Mouse (Mus musculus) gastrocnemius, adult 2 months (tissue): ENCODE measurements around the gene Tpm3. TPM values are rescaled to one million over a fixed set of nuclear protein-coding genes. Genes with fewer than 3 reads are reported as not detected.

Experiments used
- DNase-seq: peaks from one replicate; pipeline ENCODE4 v3.0.0; 2022
- H3K27ac ChIP-seq: fragments of 200-600 bp; 2 replicates; pipeline ENCODE4 v1.8.1; 2022; ENCODE audit warnings: mild to moderate bottlenecking
- H3K4me3 ChIP-seq: fragments of 200-600 bp; 2 replicates; pipeline ENCODE4 v1.8.1; 2022; ENCODE audit warnings: mild to moderate bottlenecking, moderate library complexity
- CTCF ChIP-seq: fragments of 200-600 bp; IDR thresholded peaks from 2 replicates; pipeline ENCODE4 v1.8.1; 2022; ENCODE audit warnings: antibody characterized with exemption, mild to moderate bottlenecking, moderate library complexity
- intact Hi-C: fragments of 180-260 bp; cut with DNase I; formaldehyde crosslinking; loops from one replicate; pipeline ENCODE4 v1.15.1; 2025
- long read RNA-seq, 2 experiments: library from polyadenylated mRNA; stranded (forward); transcript quantifications; one replicate each; pipeline ENCODE4 v2.0.0; 2021
- total RNA-seq, 2 experiments: library from RNA; stranded (reverse); gene quantifications; 2 replicates each; pipeline ENCODE4 v1.2.3; 2021

Gene Tpm3
- 1,000 to 10,000 TPM in 1 of 2 experiments, 100 to 1,000 TPM in 1; 428 to 1,099 TPM for total RNA-seq
- long read RNA-seq, experiment 1, transcript Tpm3-205 (10 exons, 1,139 nt) = major isoform, 1,467 of 1,615 reads
- long read RNA-seq, experiment 1, transcript Tpm3-201 (8 exons, 2,230 nt) = minor isoform, 23 of 1,615 reads
- long read RNA-seq, experiment 1, partial matches to known transcripts = 30 of 1,615 reads
- long read RNA-seq, experiment 1, other reads (novel, unspliced or antisense) = 91 of 1,615 reads
- long read RNA-seq, experiment 2, transcript Tpm3-201 (8 exons, 2,230 nt) = minor isoform, 11 of 1,803 reads
- long read RNA-seq, experiment 2, transcript Tpm3-205 (10 exons, 1,139 nt) = major isoform, 1,654 of 1,803 reads
- long read RNA-seq, experiment 2, partial matches to known transcripts = 37 of 1,803 reads
- long read RNA-seq, experiment 2, other reads (novel, unspliced or antisense) = 98 of 1,803 reads

- intact Hi-C loops = loop anchor here (10.0 kb wide), 1 partner anchor 297 kb away; the partner anchor contains the start of gene Ube2q1
- no peak for DNase-seq
- no peak for TF ChIP-seq CTCF
- peak within 1 kb of the TSS; percentile 21 for H3K4me3 ChIP-seq
- H3K27ac ChIP-seq = peak within 1 kb of the TSS; percentile 24; the same call in 1 of the 2 replicates
Observed at GRCm38 (mm10) chr3:90072294-90072693, at the start of gene Tpm3. Gene Tpm3 (plus strand): TSS chr3:90072649.

DNA sequence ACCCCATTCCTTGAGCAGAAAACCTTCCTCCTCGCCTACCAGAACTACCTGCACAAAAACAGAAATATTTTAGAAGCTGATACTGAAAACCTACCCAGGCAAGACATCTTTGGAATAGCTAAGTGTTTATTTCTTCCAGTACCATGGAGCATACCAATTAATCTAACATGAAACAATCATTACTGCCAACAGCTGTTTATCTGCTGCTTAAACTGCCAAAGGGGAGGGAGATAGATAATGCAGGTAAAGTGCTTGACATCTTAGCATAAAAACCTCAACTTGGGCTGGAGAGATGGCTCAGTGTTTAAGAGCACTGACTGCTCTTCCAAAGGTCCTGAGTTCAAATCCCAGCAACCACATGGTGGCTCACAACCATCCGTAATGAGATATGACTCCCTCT is 37.8 kb upstream of the Tpm3 start:
- Histone ChIP-seq H3K27ac (no peak overlapping the region), H3K4me3 (no peak overlapping the region)
- intact Hi-C loops = no loop called here
- no peak for TF ChIP-seq CTCF
- DNase-seq = no peak

DNA sequence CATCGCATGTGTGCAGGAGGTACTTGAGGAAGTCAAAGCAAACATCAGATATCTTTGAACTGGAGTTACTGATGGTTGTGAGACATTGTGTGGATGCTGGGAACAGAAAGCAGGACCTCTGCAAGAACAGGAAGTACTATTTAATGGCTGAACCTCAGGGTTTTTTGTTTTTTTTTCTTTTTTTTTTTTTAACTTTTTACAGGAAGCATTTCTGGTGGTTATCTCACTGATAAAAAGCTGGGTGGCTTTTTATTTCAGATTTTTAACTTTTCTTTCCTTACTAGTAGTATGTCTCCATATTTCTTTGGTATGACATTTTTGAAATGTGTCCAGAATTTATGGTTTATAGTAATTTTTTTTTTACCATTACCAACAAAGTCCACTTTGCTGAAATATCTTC is 36.2 kb upstream of the Tpm3 start:
- no peak overlapping the region for H3K4me3 ChIP-seq
- no peak for TF ChIP-seq CTCF
- no peak overlapping the region for H3K27ac ChIP-seq
- no peak for DNase-seq
- intact Hi-C loops = no loop called here

DNA sequence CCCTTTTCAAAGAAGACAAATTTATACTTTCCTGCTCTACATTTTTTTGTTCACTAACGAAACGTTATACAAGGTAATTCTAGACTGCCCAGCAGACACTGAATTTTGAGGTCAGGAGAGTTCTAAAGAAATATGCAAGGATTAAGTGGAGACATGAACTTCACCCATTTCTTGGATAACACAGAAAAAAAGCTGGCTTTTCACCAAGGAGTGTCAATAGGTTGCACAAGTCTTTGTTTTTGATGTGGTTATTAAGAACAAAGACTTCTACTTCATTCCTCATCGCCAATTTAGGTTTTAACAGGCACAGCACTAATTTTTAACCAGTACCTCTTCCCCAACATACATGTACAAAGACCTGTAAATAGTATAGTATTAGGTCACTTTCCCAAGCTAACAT is 22.8 kb upstream of the Tpm3 start:
- intact Hi-C loops = loop anchor here (5.0 kb wide), 1 partner anchor 47 kb away; no protein-coding TSS in a partner anchor
- no peak for DNase-seq
- no peak overlapping the region for H3K4me3 ChIP-seq
- H3K27ac ChIP-seq = no peak overlapping the region
- TF ChIP-seq CTCF = no peak

GRCm38 (mm10) chr3:90051441-90052350 is 20.8 kb upstream of the Tpm3 start, which contains the start of gene 4933434E20Rik:
Gene 4933434E20Rik (plus strand): TSS chr3:90051636.
- TF ChIP-seq CTCF = 0 out of 2 replicates have a peak, but pooled peaks have one; percentile 4
- intact Hi-C loops = loop anchor here (5.0 kb wide), 1 partner anchor 49 kb away; no protein-coding TSS in a partner anchor

DNA sequence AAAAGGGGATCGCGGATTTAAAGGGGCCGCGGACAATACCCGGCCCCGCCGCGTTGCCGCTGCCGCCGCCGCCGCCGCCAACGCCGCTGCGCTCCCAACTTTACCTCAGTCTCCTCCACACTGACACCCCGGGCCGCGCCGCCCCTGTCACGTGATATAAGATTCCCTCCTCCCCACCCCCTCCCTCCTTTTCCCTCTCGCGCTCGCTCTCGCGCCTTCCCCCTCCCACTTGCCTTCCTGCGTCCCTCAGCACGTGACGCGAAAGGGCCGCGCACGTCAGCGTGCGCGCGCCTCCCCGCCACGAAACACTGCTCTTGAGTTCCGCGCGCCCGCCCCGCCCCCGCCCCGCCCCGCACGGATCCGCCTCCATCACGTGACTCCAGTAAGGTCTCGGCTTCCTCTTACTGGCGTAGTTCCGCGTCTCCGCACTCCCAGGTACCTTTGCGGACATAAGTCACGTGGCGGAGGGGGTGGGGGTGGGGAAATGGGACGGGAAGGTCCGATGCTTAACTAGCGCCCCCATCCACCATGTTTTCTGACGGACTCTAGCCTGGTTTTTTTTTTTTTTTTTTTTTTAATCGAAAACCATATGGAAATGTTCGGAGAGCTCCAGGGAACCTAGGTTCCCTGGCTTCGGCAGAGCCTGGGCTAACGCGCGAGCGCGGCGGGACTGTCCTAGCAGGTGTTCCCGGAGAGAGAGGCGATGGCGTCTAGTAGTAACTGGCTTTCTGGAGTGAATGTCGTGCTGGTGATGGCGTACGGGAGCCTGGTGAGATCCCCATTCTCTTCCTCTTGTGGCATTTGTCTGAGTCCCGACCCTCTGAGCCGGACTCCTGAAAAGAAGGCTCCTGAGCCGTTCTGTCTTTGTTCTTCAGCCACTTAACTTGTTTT is 19.9 kb upstream of the Tpm3 start, which contains the start of gene Ubap2l:
TSS of gene Ubap2l (minus strand) at position 278 of the 891 bp plus-strand sequence.
- Histone ChIP-seq H3K27ac (peak within 1 kb of the TSS; percentile 98), H3K4me3 (peak within 1 kb of the TSS; percentile 88)
- intact Hi-C loops = loop anchor here (5.0 kb wide), 1 partner anchor 50 kb away; no protein-coding TSS in a partner anchor
- DNase-seq = peak; percentile 97
- peak; percentile 17; the same call in 1 of the 2 replicates for TF ChIP-seq CTCF

More at GRCm38 (mm10) chr3:90051441-90052350, 20.8 kb upstream of the Tpm3 start, which contains the start of gene 4933434E20Rik:
- Histone ChIP-seq H3K4me3 (peak within 1 kb of the TSS; percentile 88), H3K27ac (peak within 1 kb of the TSS; percentile 98)
- DNase-seq = peak; percentile 79

- no peak for TF ChIP-seq CTCF
- intact Hi-C loops = no loop called here
- H3K27ac ChIP-seq = no peak overlapping the region
- no peak overlapping the region for H3K4me3 ChIP-seq
- DNase-seq = no peak
Observed at GRCm38 (mm10) chr3:90061549-90061948, 10.9 kb upstream of the Tpm3 start.

GRCm38 (mm10) chr3:90062539-90062938 is 9.9 kb upstream of the Tpm3 start:
- TF ChIP-seq CTCF = no peak
- intact Hi-C loops = no loop called here
- DNase-seq = no peak
- Histone ChIP-seq H3K4me3 (no peak overlapping the region), H3K27ac (no peak overlapping the region)

DNA sequence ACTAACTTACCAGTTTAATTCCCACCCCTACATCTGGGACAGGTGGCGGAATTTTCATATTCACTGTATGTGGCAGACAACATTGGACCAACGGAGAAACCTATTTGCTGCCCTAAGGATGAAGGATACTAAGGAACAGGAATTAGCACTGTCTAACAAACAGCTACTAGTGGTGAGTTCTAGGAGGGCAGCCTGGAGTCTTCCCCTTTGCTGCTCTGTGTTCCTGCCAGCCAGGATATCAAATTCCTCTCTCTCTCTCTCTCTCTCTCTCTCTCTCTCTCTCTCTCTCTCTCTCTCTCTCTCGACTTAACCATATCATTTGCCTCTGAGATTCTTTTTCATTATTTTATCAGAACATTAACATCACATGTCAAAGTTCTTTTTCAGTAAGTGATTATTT is 8.1 kb upstream of the Tpm3 start:
- TF ChIP-seq CTCF = peak; percentile 18; the same call in 1 of the 2 replicates

GRCm38 (mm10) chr3:90065553-90065952 is 6.9 kb upstream of the Tpm3 start:
- intact Hi-C loops = no loop called here
- H3K4me3 ChIP-seq = no peak overlapping the region
- DNase-seq = no peak
- TF ChIP-seq CTCF = peak; percentile 91
- H3K27ac ChIP-seq = no peak overlapping the region

More for the DNA sequence above, 8.1 kb upstream of the Tpm3 start:
- DNase-seq = no peak
- Histone ChIP-seq H3K4me3 (no peak overlapping the region), H3K27ac (no peak overlapping the region)
- intact Hi-C loops = no loop called here

DNA sequence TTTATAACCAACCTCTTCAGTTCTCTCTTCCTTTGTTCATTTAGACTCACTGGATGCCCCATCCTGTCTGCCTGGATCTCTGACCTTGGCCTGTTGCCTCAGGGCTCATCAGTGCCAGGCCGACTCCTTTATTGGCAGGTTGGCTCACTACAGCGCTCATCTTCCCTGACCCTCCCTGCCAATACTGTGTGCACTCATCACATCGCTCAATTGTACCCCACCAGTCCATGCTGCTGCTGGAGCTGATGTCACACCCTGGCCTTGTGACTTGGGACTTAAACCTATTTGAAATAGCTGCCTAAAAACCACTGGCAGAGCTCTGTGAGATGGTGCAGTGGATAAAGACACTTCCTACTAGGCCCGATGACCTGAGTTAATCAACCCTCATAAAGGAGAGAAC is 4.6 kb upstream of the Tpm3 start:
- DNase-seq = no peak
- no peak overlapping the region for H3K27ac ChIP-seq
- intact Hi-C loops = no loop called here

More for the DNA sequence above, 4.6 kb upstream of the Tpm3 start:
- TF ChIP-seq CTCF = no peak
- H3K4me3 ChIP-seq = no peak overlapping the region
